Mouse (Mus musculus) heart, adult 2 months (tissue): ENCODE data around the gene Dtnb. TPM values are rescaled to one million over a fixed set of nuclear protein-coding genes. Genes with fewer than 3 reads are reported as not detected.
A peak's percentile ranks its signal among the peaks of the same experiment; 100 is the strongest.

ENCODE experiments used
- DNase-seq, 2 experiments: peaks; one replicate each; pipeline ENCODE4 v3.0.0; 2021
- H3K27ac ChIP-seq: fragments of 200-600 bp; 2 replicates; pipeline ENCODE4 v1.8.1; 2022
- H3K27me3 ChIP-seq: fragments of 200-500 bp; 2 replicates; pipeline ENCODE4 v1.6.1; 2012; ENCODE audit warnings: mild to moderate bottlenecking, low read length, inconsistent platforms, mixed read lengths; ENCODE audit not compliant: control insufficient read depth, insufficient read depth
- H3K36me3 ChIP-seq: fragments of 200-500 bp; 2 replicates; pipeline ENCODE4 v1.6.1; 2012; ENCODE audit warnings: low read length, inconsistent platforms; ENCODE audit not compliant: control insufficient read depth, insufficient read depth
- H3K4me1 ChIP-seq: fragments of 200-500 bp; 2 replicates; pipeline ENCODE4 v1.6.1; 2011; ENCODE audit warnings: low read length; ENCODE audit not compliant: control insufficient read depth, insufficient read depth
- H3K4me3 ChIP-seq: fragments of 200-600 bp; 2 replicates; pipeline ENCODE4 v1.8.1; 2022
- H3K79me2 ChIP-seq: fragments of 200-500 bp; replicated peaks from 2 replicates; pipeline ENCODE4 v1.6.1; 2012; ENCODE audit warnings: mild to moderate bottlenecking, inconsistent platforms, low read length, moderate library complexity, mixed read lengths; ENCODE audit not compliant: control insufficient read depth, insufficient read depth
- H3K9ac ChIP-seq: fragments of 200-500 bp; 2 replicates; pipeline ENCODE4 v1.6.1; 2012; ENCODE audit warnings: low read depth, mild to moderate bottlenecking, control low read depth, inconsistent platforms, low read length, mixed read lengths
- CTCF ChIP-seq: fragments of 200-600 bp; IDR thresholded peaks from 2 replicates; pipeline ENCODE4 v1.8.1; 2022; ENCODE audit warnings: antibody characterized with exemption, mild to moderate bottlenecking, moderate library complexity
- EP300 ChIP-seq: fragments of 200-500 bp; IDR thresholded peaks from 2 replicates; pipeline ENCODE4 v1.6.1; 2011; ENCODE audit warnings: low read depth, low read length, control low read depth; ENCODE audit not compliant: insufficient read depth
- POLR2A ChIP-seq: fragments of 200-500 bp; IDR thresholded peaks from 2 replicates; pipeline ENCODE4 v1.6.1; 2011; ENCODE audit warnings: mild to moderate bottlenecking, low read depth, low read length, control low read depth; ENCODE audit not compliant: insufficient read depth
- WGBS: fragments of 180-500 bp; shearing (Covaris S2); methylation state at CpG from one replicate; pipeline ENCODE4 v1.1.7; 2018; 5-methylcytosine and 5-hydroxymethylcytosine counted together
- intact Hi-C: fragments of 180-260 bp; cut with DNase I; formaldehyde crosslinking; loops from one replicate; pipeline ENCODE4 v1.15.1; 2025
- polyA plus RNA-seq: library from polyadenylated mRNA; depleted of rRNA; stranded (reverse); fragments of >200 nt; gene quantifications from 2 replicates; pipeline ENCODE4 v1.2.3, GENCODE M21; 2012
- total RNA-seq, 2 experiments: library from RNA; stranded (reverse); gene quantifications; 2 replicates each; pipeline ENCODE4 v1.2.3; 2021

Dtnb gene
- total and polyA plus RNA-seq, 3 experiments: 6.0 to 8.0 (median 7.1) TPM

- WGBS: 65% methylated on average over 10 of the region's 10 CpGs
- intact Hi-C loops: no loop called here
- TF ChIP-seq POLR2A (no peak), EP300 (no peak), CTCF (no peak)
- no peak overlapping the region for H3K9ac ChIP-seq
- H3K27me3 ChIP-seq: no peaks in the 10 kb centered on the region
- no peaks in the 10 kb centered on the region for H3K79me2 ChIP-seq
- no peaks in the 10 kb centered on the region for H3K36me3 ChIP-seq
- H3K4me3 ChIP-seq: no peak overlapping the region
- no peak overlapping the region for H3K27ac ChIP-seq
- DNase-seq: no peak
- H3K4me1 ChIP-seq: no peaks in the 10 kb centered on the region
Measured at GRCm38 (mm10) chr12:3657786-3658185, 85.6 kb downstream of the Dtnb start.

- TF ChIP-seq EP300 (no peak), POLR2A (no peak), CTCF (no peak)
- no peak overlapping the region for H3K4me3 ChIP-seq
- no peaks in the 10 kb centered on the region for H3K36me3 ChIP-seq
- no peak overlapping the region for H3K9ac ChIP-seq
- WGBS: 90% methylated on average over 4 of the region's 4 CpGs
- H3K79me2 ChIP-seq: no peaks in the 10 kb centered on the region
- H3K27ac ChIP-seq: no peak overlapping the region
- intact Hi-C loops: loop anchor here (5.0 kb wide), 2 partner anchors 268 to 423 kb away; partner anchors contain the start of gene Dnajc27
- no peaks in the 10 kb centered on the region for H3K4me1 ChIP-seq
- DNase-seq: no peak
- H3K27me3 ChIP-seq: no peaks in the 10 kb centered on the region
Measured at GRCm38 (mm10) chr12:3659554-3660311, 87.6 kb downstream of the Dtnb start.

GRCm38 (mm10) chr12:3660985-3661635 is 88.9 kb downstream of the Dtnb start:
- Histone ChIP-seq H3K4me1 (no peaks in the 10 kb centered on the region), H3K27ac (no peak overlapping the region), H3K36me3 (no peaks in the 10 kb centered on the region), H3K4me3 (no peak overlapping the region), H3K79me2 (no peaks in the 10 kb centered on the region), H3K9ac (no peak overlapping the region), H3K27me3 (no peaks in the 10 kb centered on the region)
- TF ChIP-seq CTCF: peak; percentile 70
- TF ChIP-seq EP300: no peak
- DNase-seq: no peak
- WGBS: 62% methylated on average over 1 of the region's 1 CpGs
- intact Hi-C loops: loop anchor here (5.0 kb wide), 2 partner anchors 266 to 421 kb away; partner anchors contain the start of gene Dnajc27

GRCm38 (mm10) chr12:3662660-3663059 is 90.5 kb downstream of the Dtnb start:
- Histone ChIP-seq H3K4me1 (no peaks in the 10 kb centered on the region), H3K4me3 (no peak overlapping the region)
- intact Hi-C loops: loop anchor here (5.0 kb wide), 2 partner anchors 265 to 420 kb away; partner anchors contain the start of gene Dnajc27

GRCm38 (mm10) chr12:3663386-3663785 is 91.2 kb downstream of the Dtnb start:
- 89% methylated on average over 7 of the region's 7 CpGs for WGBS
- Histone ChIP-seq H3K4me3 (no peak overlapping the region), H3K4me1 (no peaks in the 10 kb centered on the region), H3K36me3 (no peaks in the 10 kb centered on the region), H3K9ac (no peak overlapping the region), H3K79me2 (no peaks in the 10 kb centered on the region), H3K27me3 (no peaks in the 10 kb centered on the region), H3K27ac (no peak overlapping the region)
- intact Hi-C loops: loop anchor here (5.0 kb wide), 2 partner anchors 264 to 419 kb away; partner anchors contain the start of gene Dnajc27
- TF ChIP-seq EP300 (no peak), POLR2A (no peak), CTCF (no peak)
- no peak for DNase-seq

More at GRCm38 (mm10) chr12:3662660-3663059, 90.5 kb downstream of the Dtnb start:
- Histone ChIP-seq H3K27me3 (no peaks in the 10 kb centered on the region), H3K79me2 (no peaks in the 10 kb centered on the region), H3K27ac (no peak overlapping the region), H3K9ac (no peak overlapping the region), H3K36me3 (no peaks in the 10 kb centered on the region)
- DNase-seq: peak in 1 of 2 experiments; percentile 40
- TF ChIP-seq POLR2A (no peak), CTCF (no peak), EP300 (no peak)

- no peak for DNase-seq
- 44% methylated on average over 5 of the region's 5 CpGs for WGBS
Measured at GRCm38 (mm10) chr12:3669971-3670381, 97.8 kb downstream of the Dtnb start.

More at GRCm38 (mm10) chr12:3669971-3670381, 97.8 kb downstream of the Dtnb start:
- H3K27me3 ChIP-seq: no peaks in the 10 kb centered on the region
- no peaks in the 10 kb centered on the region for H3K79me2 ChIP-seq
- H3K9ac ChIP-seq: no peak overlapping the region
- no peaks in the 10 kb centered on the region for H3K4me1 ChIP-seq
- no peak for TF ChIP-seq CTCF
- TF ChIP-seq POLR2A: no peak
- TF ChIP-seq EP300: no peak
- no peaks in the 10 kb centered on the region for H3K36me3 ChIP-seq
- no peak overlapping the region for H3K27ac ChIP-seq
- intact Hi-C loops: no loop called here
- no peak overlapping the region for H3K4me3 ChIP-seq
